Mouse (Mus musculus) ovary, adult 10 weeks (tissue): ENCODE results near the gene Mdh1. TPM values are rescaled to one million over a fixed set of nuclear protein-coding genes. Genes with fewer than 3 reads are reported as not detected.

Source experiments
- polyA plus RNA-seq: library from polyadenylated mRNA; stranded (reverse); fragments of 350-450 nt; fragmentation: Illumina TruSeq; extraction: RNeasy Lipid Tissue Mini Kit (QIAGEN cat#74804); gene quantifications from one replicate; pipeline ENCODE4 v1.2.3, GENCODE M21; 2014

Gene Mdh1
- 117 TPM for polyA plus RNA-seq

DNA sequence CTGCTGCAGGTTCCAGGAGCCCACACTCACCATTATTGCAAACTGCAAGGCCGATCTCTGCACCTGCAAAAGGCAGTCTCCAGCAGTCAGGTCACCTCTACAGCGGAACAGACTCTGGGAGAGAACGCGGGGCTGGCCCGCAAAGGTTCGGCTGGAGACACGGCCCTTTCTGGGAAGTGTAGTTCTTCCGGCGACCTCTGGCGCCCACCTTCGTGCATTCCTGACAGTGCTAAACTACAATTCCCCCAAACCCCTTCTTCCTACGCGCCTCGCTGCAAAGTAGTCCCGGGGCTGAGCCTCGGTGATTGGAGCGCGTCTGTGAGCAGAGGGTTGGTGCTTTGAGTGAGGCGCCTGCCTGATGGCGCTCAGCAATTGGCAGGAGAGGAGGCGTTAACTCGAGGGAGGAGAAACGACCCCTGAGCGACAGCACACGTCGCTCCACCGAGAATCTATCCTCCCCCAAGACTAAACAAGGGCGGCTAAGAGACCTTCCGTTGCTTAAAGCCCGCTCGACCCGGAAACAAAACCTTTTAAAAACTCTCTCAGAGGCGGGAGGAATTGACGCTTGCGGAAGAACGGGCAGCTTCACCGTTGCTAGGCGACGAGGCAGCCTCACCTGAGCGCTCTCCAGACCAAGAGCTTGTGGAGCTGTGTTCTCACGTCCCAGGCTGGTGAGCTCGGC, at the start of gene Mdh1, which contains the start of gene Wdpcp:
TSS of gene Mdh1 (minus strand) at position 668 of the 682 bp plus-strand sequence.
TSS of gene Wdpcp (plus strand) at position 536 of the 682 bp plus-strand sequence.

Other genes with a start within 250 kb of the Mdh1 start
- gene Ugp2, start 201.2 kb downstream of the Mdh1 start, polyA plus RNA-seq: 399 TPM
- gene Wdpcp, start 132 bp downstream of the Mdh1 start, polyA plus RNA-seq: 22.5 TPM